Mouse (Mus musculus) CH12.LX (cell line): ENCODE data around the gene Gm11492. TPM values are rescaled to one million over a fixed set of nuclear protein-coding genes. Genes with fewer than 3 reads are reported as not detected.

Experiments used
- DNase-seq: peaks from one replicate; pipeline ENCODE4 v3.0.0-alpha.2; 2013; ENCODE audit errors: extremely low read depth
- H3K27ac ChIP-seq: 2 replicates; pipeline ENCODE4 v1.5.1; 2012; ENCODE audit warnings: low read depth, mild to moderate bottlenecking, control low read depth, moderate library complexity; ENCODE audit not compliant: insufficient read depth
- H3K27me3 ChIP-seq: replicated peaks from 2 replicates; pipeline ENCODE3; 2012; ENCODE audit warnings: inconsistent platforms
- H3K36me3 ChIP-seq, 2 experiments: replicated peaks in 1 of 2; 2 replicates each; pipeline versions ENCODE3 to v1.6.1; 2012; ENCODE audit warnings: inconsistent platforms in 1 of 2, low read length in 1 of 2, mild to moderate bottlenecking in 1 of 2, mixed read lengths in 1 of 2, moderate library complexity in 1 of 2; ENCODE audit not compliant: control insufficient read depth in 1 of 2, insufficient read depth in 1 of 2
- H3K4me1 ChIP-seq, 2 experiments: 2 replicates each; pipeline ENCODE4 v1.6.1; 2012; ENCODE audit warnings: inconsistent platforms in 1 of 2, moderate library complexity in 1 of 2; ENCODE audit not compliant: insufficient read depth in 2 of 2, control insufficient read depth in 1 of 2
- H3K4me2 ChIP-seq: 2 replicates; pipeline ENCODE4 v1.6.1; 2012; ENCODE audit warnings: low read depth, mild to moderate bottlenecking, control low read depth; ENCODE audit not compliant: poor library complexity, insufficient read depth, severe bottlenecking
- H3K4me3 ChIP-seq, 3 experiments: fragments of 150-350 bp in 1 of 3; sonication (generic) in 1 of 3; replicated peaks in 1 of 3; 2 replicates each; pipeline versions ENCODE3 to v1.5.1; 2011 to 2012; ENCODE audit warnings: low read depth in 2 of 3, low read length in 2 of 3, mild to moderate bottlenecking in 2 of 3, moderate library complexity in 2 of 3, control low read depth in 1 of 3, improper control_type of control experiment in 1 of 3, inconsistent platforms in 1 of 3, mixed read lengths in 1 of 3; ENCODE audit not compliant: poor library complexity in 1 of 3
- H3K79me2 ChIP-seq: replicated peaks from 2 replicates; pipeline ENCODE4 v1.6.1; 2012; ENCODE audit warnings: mild to moderate bottlenecking, moderate library complexity; ENCODE audit not compliant: control insufficient read depth, poor library complexity, insufficient read depth, severe bottlenecking; ENCODE audit errors: extremely low read depth
- H3K9ac ChIP-seq: 2 replicates; pipeline ENCODE4 v1.6.1; 2012; ENCODE audit warnings: low read depth, mild to moderate bottlenecking, control low read depth, moderate library complexity; ENCODE audit not compliant: insufficient read depth
- H3K9me3 ChIP-seq: replicated peaks from 2 replicates; pipeline ENCODE3; 2012; ENCODE audit warnings: low read length, inconsistent platforms, mixed read lengths
- CHD1 ChIP-seq: IDR thresholded peaks from 2 replicates; pipeline ENCODE4 v1.6.1; 2012; ENCODE audit warnings: low read depth, low read length, improper control_type of control experiment, inconsistent platforms
- GABPA ChIP-seq: IDR thresholded peaks from 2 replicates; pipeline ENCODE4 v1.6.1; 2012; ENCODE audit warnings: low read depth, low read length, improper control_type of control experiment, inconsistent platforms; ENCODE audit not compliant: insufficient replicate concordance
- HCFC1 ChIP-seq: IDR thresholded peaks from 2 replicates; pipeline ENCODE4 v1.6.1; 2012; ENCODE audit warnings: low read depth, mild to moderate bottlenecking, inconsistent platforms, low read length, improper control_type of control experiment
- IRF4 ChIP-seq: IDR thresholded peaks from 2 replicates; pipeline ENCODE4 v1.6.1; 2014; ENCODE audit warnings: low read depth, mild to moderate bottlenecking, inconsistent platforms, low read length, improper control_type of control experiment
- JUN ChIP-seq: IDR thresholded peaks from 2 replicates; pipeline ENCODE4 v1.6.1; 2011; ENCODE audit warnings: low read depth, mild to moderate bottlenecking, low read length, improper control_type of control experiment, moderate library complexity; ENCODE audit not compliant: insufficient read depth
- KAT2A ChIP-seq: IDR thresholded peaks from 2 replicates; pipeline ENCODE4 v1.6.1; 2012; ENCODE audit warnings: low read length, improper control_type of control experiment, inconsistent platforms; ENCODE audit not compliant: insufficient replicate concordance
- MAX ChIP-seq: IDR thresholded peaks from 2 replicates; pipeline ENCODE4 v1.6.1; 2011; ENCODE audit warnings: low read length, improper control_type of control experiment
- MXI1 ChIP-seq: IDR thresholded peaks from 2 replicates; pipeline ENCODE4 v1.6.1; 2011; ENCODE audit warnings: mild to moderate bottlenecking, low read depth, low read length, improper control_type of control experiment
- MYC ChIP-seq: IDR thresholded peaks from 2 replicates; pipeline ENCODE4 v1.6.1; 2011; ENCODE audit warnings: low read depth, mild to moderate bottlenecking, improper control_type of control experiment, low read length
- PAX5 ChIP-seq: IDR thresholded peaks from 2 replicates; pipeline ENCODE4 v1.6.1; 2012; ENCODE audit warnings: low read length, inconsistent platforms, mixed read lengths
- RCOR1 ChIP-seq: conservative IDR thresholded peaks from 2 replicates; pipeline ENCODE4 v1.6.1; 2012; ENCODE audit warnings: low read depth, mild to moderate bottlenecking, inconsistent platforms, low read length, improper control_type of control experiment
- SIN3A ChIP-seq: IDR thresholded peaks from 2 replicates; pipeline ENCODE4 v1.6.1; 2012; ENCODE audit warnings: low read length, improper control_type of control experiment, inconsistent platforms
- SMC3 ChIP-seq: IDR thresholded peaks from 2 replicates; pipeline ENCODE4 v1.6.1; 2011; ENCODE audit warnings: low read depth, low read length, improper control_type of control experiment
- UBTF ChIP-seq: IDR thresholded peaks from 2 replicates; pipeline ENCODE4 v1.6.1; 2012; ENCODE audit warnings: low read depth, mild to moderate bottlenecking, inconsistent platforms, low read length, improper control_type of control experiment, moderate library complexity
- USF1 ChIP-seq: IDR thresholded peaks from 2 replicates; pipeline ENCODE4 v1.6.1; 2014; ENCODE audit warnings: low read depth, mild to moderate bottlenecking, inconsistent platforms, low read length, improper control_type of control experiment
- ZC3H11A ChIP-seq: IDR thresholded peaks from 2 replicates; pipeline ENCODE4 v1.6.1; 2012; ENCODE audit warnings: low read depth, mild to moderate bottlenecking, inconsistent platforms, low read length, improper control_type of control experiment
- ZMIZ1 ChIP-seq: IDR thresholded peaks from 2 replicates; pipeline ENCODE4 v1.6.1; 2012; ENCODE audit warnings: low read depth, mild to moderate bottlenecking, inconsistent platforms, low read length, improper control_type of control experiment
- ZNF384 ChIP-seq: IDR thresholded peaks from 2 replicates; pipeline ENCODE4 v1.6.1; 2012; ENCODE audit warnings: low read depth, low read length, improper control_type of control experiment, inconsistent platforms
- dilution Hi-C: fragments of 300-500 bp; cut with MboI; formaldehyde crosslinking; loops from 2 replicates; pipeline ENCODE4 v1.14.3; 2020; ENCODE audit warnings: low sequenced_read_pairs; ENCODE audit not compliant: extremely low pct_unique_long_range_greater_than_20kb, extremely low pct_ligation_motif_present
- in situ Hi-C: fragments of 300-500 bp; cut with MboI; formaldehyde crosslinking; loops from 3 replicates; pipeline ENCODE4 v1.14.3; 2019; ENCODE audit warnings: low sequenced_read_pairs, low pct_ligation_motif_present, low pct_unique_long_range_greater_than_20kb, mixed read lengths
- polyA plus RNA-seq: library from polyadenylated mRNA; unstranded; fragments of >175 nt; gene quantifications from 2 replicates; pipeline ENCODE4 v1.2.1, GENCODE M21; 2012; ENCODE audit warnings: low read depth; ENCODE audit not compliant: insufficient read length
- total RNA-seq, 2 experiments: library from RNA; depleted of rRNA; stranded (reverse); fragments of 300-350 nt in 1 of 2; fragments of >200 nt in 1 of 2; gene quantifications; 2 replicates each; pipeline ENCODE4 v1.2.3; 2012 to 2014

Gm11492 gene
- total and polyA plus RNA-seq, 3 experiments: not detected

GRCm38 (mm10) chr11:87609264-87609663 lies 42.8 kb downstream of the Gm11492 start:
- Histone ChIP-seq H3K4me3 (no peak overlapping the region), H3K27me3 (no peaks in the 10 kb centered on the region), H3K36me3 (peaks cover 78 to 94% of the 10 kb centered on the region in 2 experiments), H3K27ac (no peak overlapping the region), H3K9ac (no peak overlapping the region), H3K79me2 (no peaks in the 10 kb centered on the region), H3K9me3 (no peaks in the 10 kb centered on the region), H3K4me2 (no peak overlapping the region), H3K4me1 (peaks cover 0 to 2% of the 10 kb centered on the region in 2 experiments; a peak in 2 of 4 replicates)
- dilution Hi-C loops: no loop called here
- DNase-seq: no peak
- in situ Hi-C loops: no loop called here
- no peak for TF ChIP-seq SMC3
- TF ChIP-seq USF1: no peak
- TF ChIP-seq ZNF384: no peak
- no peak for TF ChIP-seq SIN3A
- TF ChIP-seq GABPA: no peak
- TF ChIP-seq HCFC1: no peak
- no peak for TF ChIP-seq CHD1
- no peak for TF ChIP-seq ZMIZ1
- no peak for TF ChIP-seq KAT2A
- no peak for TF ChIP-seq MAX
- TF ChIP-seq PAX5: no peak
- TF ChIP-seq MYC: no peak
- no peak for TF ChIP-seq MXI1
- no peak for TF ChIP-seq RCOR1
- TF ChIP-seq UBTF: no peak
- TF ChIP-seq IRF4: no peak
- TF ChIP-seq JUN: no peak

DNA sequence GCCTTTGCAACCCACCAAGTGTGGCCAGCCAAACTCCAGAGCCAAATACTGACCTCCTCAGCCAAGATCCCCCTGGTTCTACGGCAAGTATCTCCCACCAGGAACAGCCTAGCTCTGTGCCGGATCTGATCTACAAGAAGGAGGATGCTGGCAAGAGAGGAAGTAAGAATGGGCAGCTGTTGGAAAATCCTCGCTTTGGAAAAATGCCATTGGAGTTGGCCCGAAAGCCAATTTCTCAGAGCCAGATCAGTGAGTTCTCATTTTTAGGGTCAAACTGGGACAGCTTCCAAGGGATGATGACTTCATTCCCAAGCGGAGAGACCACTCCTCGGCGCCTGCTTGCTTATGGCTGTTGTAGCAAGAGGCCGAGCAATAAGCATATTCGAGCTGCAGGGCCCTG lies 45.1 kb downstream of the Gm11492 start:
- Histone ChIP-seq H3K4me3 (no peak overlapping the region), H3K4me1 (no peaks in the 10 kb centered on the region), H3K9ac (no peak overlapping the region), H3K4me2 (no peak overlapping the region)
- TF ChIP-seq ZC3H11A: no peak
- no peak for TF ChIP-seq MAX
- TF ChIP-seq, all 38 proteins: peak for 0
- no peak for DNase-seq
- peaks cover 76 to 95% of the 10 kb centered on the region in 2 experiments for H3K36me3 ChIP-seq
- no peaks in the 10 kb centered on the region for H3K27me3 ChIP-seq
- no peaks in the 10 kb centered on the region for H3K79me2 ChIP-seq
- H3K9me3 ChIP-seq: peaks cover under 1% of the 10 kb centered on the region
- dilution Hi-C loops: no loop called here
- in situ Hi-C loops: no loop called here
- H3K27ac ChIP-seq: no peak overlapping the region
